Mouse (Mus musculus): ENCODE results near the gene Helq. TPM values are rescaled to one million over a fixed set of nuclear protein-coding genes. Genes with fewer than 3 reads are reported as not detected.

Helq gene
- total and polyA plus RNA-seq, 3 experiments, result 12.1 to 24.3 (median 13.1) TPM

DNA sequence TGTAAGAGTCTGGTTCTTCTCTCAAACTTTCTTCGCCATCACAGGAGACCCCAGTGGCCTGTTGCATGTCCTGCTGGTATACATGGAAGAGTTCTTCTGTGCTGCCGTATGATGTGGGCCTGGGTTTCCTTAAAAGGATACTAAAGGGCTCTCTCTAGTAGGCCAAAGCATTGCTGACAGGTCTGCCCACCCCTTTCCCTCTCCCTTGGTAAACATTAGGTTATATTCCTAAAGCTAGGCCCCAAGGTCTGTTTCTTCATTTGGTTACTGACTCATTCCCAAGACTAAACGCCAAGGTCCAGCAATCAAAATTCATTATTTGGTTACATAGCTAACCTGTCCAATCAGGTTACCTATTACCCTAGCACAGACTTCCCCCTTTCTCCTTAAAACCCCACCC is 34.3 kb upstream of the Helq start:
- no peaks in the 10 kb centered on the region for H3K36me3 ChIP-seq (replicated peaks in 1 of 2; ENCODE audit: control insufficient read depth in 1 of 2, insufficient read depth in 1 of 2, low read length in 1 of 2)
- no peak overlapping the region for H3K9ac ChIP-seq (ENCODE audit: insufficient read depth, low read depth)
- dilution Hi-C loops (cut with MboI; ENCODE audit: extremely low pct_ligation_motif_present, extremely low pct_unique_long_range_greater_than_20kb, low sequenced_read_pairs) (no loop called here), in situ Hi-C loops (cut with MboI; ENCODE audit: low pct_ligation_motif_present, low pct_unique_long_range_greater_than_20kb, low sequenced_read_pairs) (no loop called here)
- H3K4me2 ChIP-seq (ENCODE audit: insufficient read depth, low read depth, poor library complexity, severe bottlenecking), result no peak overlapping the region
- DNase-seq (ENCODE audit: extremely low read depth), result no peak
- H3K4me3 ChIP-seq (replicated peaks in 1 of 3; ENCODE audit: low read depth in 2 of 3, low read length in 2 of 3, poor library complexity in 1 of 3), result no peak overlapping the region
- H3K27ac ChIP-seq (ENCODE audit: insufficient read depth, low read depth), result no peak overlapping the region
- H3K9me3 ChIP-seq (replicated peaks; ENCODE audit: low read length), result peaks cover 5% of the 10 kb centered on the region
- no peaks in the 10 kb centered on the region for H3K27me3 ChIP-seq (replicated peaks)
- TF ChIP-seq SIN3A (IDR thresholded peaks at IDR 0.05; ENCODE audit: low read length) (no peak), ZMIZ1 (IDR thresholded peaks at IDR 0.05; ENCODE audit: low read depth, low read length) (no peak), POLR2A (IDR thresholded peaks at IDR 0.05; ENCODE audit: low read depth, low read length) (no peak), MAZ (IDR thresholded peaks at IDR 0.05; ENCODE audit: low read depth, low read length) (no peak), USF2 (conservative IDR thresholded peaks at IDR 0.05; ENCODE audit: low read depth, low read length) (no peak), ZKSCAN1 (IDR thresholded peaks at IDR 0.05; ENCODE audit: borderline replicate concordance, low read depth, low read length) (no peak)
- H3K4me1 ChIP-seq (ENCODE audit: control insufficient read depth in 1 of 2, insufficient read depth in 2 of 2), result no peaks in the 10 kb centered on the region
- no peaks in the 10 kb centered on the region for H3K79me2 ChIP-seq (replicated peaks; ENCODE audit: control insufficient read depth, extremely low read depth, insufficient read depth, poor library complexity, severe bottlenecking)

GRCm38 (mm10) chr5:100828701-100829100 is 30.3 kb upstream of the Helq start:
- peaks cover 0 to 3% of the 10 kb centered on the region in 2 experiments; a peak in 1 of 4 replicates for H3K4me1 ChIP-seq (ENCODE audit: control insufficient read depth in 1 of 2, insufficient read depth in 2 of 2)
- peaks cover 1% of the 10 kb centered on the region for H3K9me3 ChIP-seq (replicated peaks; ENCODE audit: low read length)
- no peaks in the 10 kb centered on the region for H3K36me3 ChIP-seq (replicated peaks in 1 of 2; ENCODE audit: control insufficient read depth in 1 of 2, insufficient read depth in 1 of 2, low read length in 1 of 2)
- no peak overlapping the region for H3K27ac ChIP-seq (ENCODE audit: insufficient read depth, low read depth)
- no peak overlapping the region for H3K9ac ChIP-seq (ENCODE audit: insufficient read depth, low read depth)
- H3K4me3 ChIP-seq (replicated peaks in 1 of 3; ENCODE audit: low read depth in 2 of 3, low read length in 2 of 3, poor library complexity in 1 of 3), result no peak overlapping the region
- no peaks in the 10 kb centered on the region for H3K27me3 ChIP-seq (replicated peaks)
- no peak for TF ChIP-seq BHLHE40 (IDR thresholded peaks at IDR 0.05; ENCODE audit: low read depth, low read length)
- no peak for TF ChIP-seq ELF1 (IDR thresholded peaks at IDR 0.05; ENCODE audit: low read depth, low read length)
- TF ChIP-seq TBP (conservative IDR thresholded peaks at IDR 0.05; ENCODE audit: low read depth, low read length), result no peak
- TF ChIP-seq MEF2A (IDR thresholded peaks at IDR 0.05; ENCODE audit: borderline replicate concordance, low read depth, low read length), result no peak
- dilution Hi-C loops (cut with MboI; ENCODE audit: extremely low pct_ligation_motif_present, extremely low pct_unique_long_range_greater_than_20kb, low sequenced_read_pairs) (no loop called here), in situ Hi-C loops (cut with MboI; ENCODE audit: low pct_ligation_motif_present, low pct_unique_long_range_greater_than_20kb, low sequenced_read_pairs) (no loop called here)
- no peak for DNase-seq (ENCODE audit: extremely low read depth)
- H3K4me2 ChIP-seq (ENCODE audit: insufficient read depth, low read depth, poor library complexity, severe bottlenecking), result no peak overlapping the region
- H3K79me2 ChIP-seq (replicated peaks; ENCODE audit: control insufficient read depth, extremely low read depth, insufficient read depth, poor library complexity, severe bottlenecking), result no peaks in the 10 kb centered on the region

GRCm38 (mm10) chr5:100826531-100826930 is 28.1 kb upstream of the Helq start:
- Histone ChIP-seq H3K4me2 (ENCODE audit: insufficient read depth, low read depth, poor library complexity, severe bottlenecking) (no peak overlapping the region), H3K4me3 (replicated peaks in 1 of 3; ENCODE audit: low read depth in 2 of 3, low read length in 2 of 3, poor library complexity in 1 of 3) (no peak overlapping the region), H3K79me2 (replicated peaks; ENCODE audit: control insufficient read depth, extremely low read depth, insufficient read depth, poor library complexity, severe bottlenecking) (no peaks in the 10 kb centered on the region), H3K9me3 (replicated peaks; ENCODE audit: low read length) (peaks cover 3% of the 10 kb centered on the region), H3K9ac (ENCODE audit: insufficient read depth, low read depth) (no peak overlapping the region), H3K27me3 (replicated peaks) (no peaks in the 10 kb centered on the region), H3K27ac (ENCODE audit: insufficient read depth, low read depth) (no peak overlapping the region), H3K36me3 (replicated peaks in 1 of 2; ENCODE audit: control insufficient read depth in 1 of 2, insufficient read depth in 1 of 2, low read length in 1 of 2) (no peaks in the 10 kb centered on the region), H3K4me1 (ENCODE audit: control insufficient read depth in 1 of 2, insufficient read depth in 2 of 2) (peaks cover 0 to 3% of the 10 kb centered on the region in 2 experiments; a peak in 1 of 4 replicates)
- TF ChIP-seq BHLHE40 (IDR thresholded peaks at IDR 0.05; ENCODE audit: low read depth, low read length), result no peak
- no peak for TF ChIP-seq ZMIZ1 (IDR thresholded peaks at IDR 0.05; ENCODE audit: low read depth, low read length)
- no peak for TF ChIP-seq ETS1 (conservative IDR thresholded peaks at IDR 0.05; ENCODE audit: low read depth, low read length)
- no peak for TF ChIP-seq PAX5 (IDR thresholded peaks at IDR 0.05; ENCODE audit: low read length)
- no peak for TF ChIP-seq USF2 (conservative IDR thresholded peaks at IDR 0.05; ENCODE audit: low read depth, low read length)
- no peak for TF ChIP-seq RCOR1 (conservative IDR thresholded peaks at IDR 0.05; ENCODE audit: low read depth, low read length)
- TF ChIP-seq MAZ (IDR thresholded peaks at IDR 0.05; ENCODE audit: low read depth, low read length), result no peak
- no peak for TF ChIP-seq JUN (IDR thresholded peaks at IDR 0.05; ENCODE audit: insufficient read depth, low read depth, low read length)
- TF ChIP-seq USF1 (IDR thresholded peaks at IDR 0.05; ENCODE audit: low read depth, low read length), result no peak
- TF ChIP-seq MEF2A (IDR thresholded peaks at IDR 0.05; ENCODE audit: borderline replicate concordance, low read depth, low read length), result no peak
- no peak for TF ChIP-seq MAFK (IDR thresholded peaks at IDR 0.05; ENCODE audit: insufficient replicate concordance, low read length)
- no peak for TF ChIP-seq ELF1 (IDR thresholded peaks at IDR 0.05; ENCODE audit: low read depth, low read length)
- TF ChIP-seq IRF4 (IDR thresholded peaks at IDR 0.05; ENCODE audit: low read depth, low read length), result no peak
- TF ChIP-seq KAT2A (IDR thresholded peaks at IDR 0.05; ENCODE audit: insufficient replicate concordance, low read length), result no peak
- TF ChIP-seq MAX (IDR thresholded peaks at IDR 0.05; ENCODE audit: low read length), result no peak
- no peak for TF ChIP-seq NELFE (IDR thresholded peaks at IDR 0.05; ENCODE audit: low read depth, low read length)
- in situ Hi-C loops (cut with MboI; ENCODE audit: low pct_ligation_motif_present, low pct_unique_long_range_greater_than_20kb, low sequenced_read_pairs), result no loop called here
- dilution Hi-C loops (cut with MboI; ENCODE audit: extremely low pct_ligation_motif_present, extremely low pct_unique_long_range_greater_than_20kb, low sequenced_read_pairs), result no loop called here
- DNase-seq (ENCODE audit: extremely low read depth), result no peak

Data from CH12.LX (cell line).